Mouse (Mus musculus) heart, adult 2 months (tissue): ENCODE results near the gene Clstn2. TPM values are rescaled to one million over a fixed set of nuclear protein-coding genes. Genes with fewer than 3 reads are reported as not detected.

Experiments used
- DNase-seq, 2 experiments: peaks; one replicate each; pipeline ENCODE4 v3.0.0; 2021
- H3K27ac ChIP-seq: fragments of 200-600 bp; 2 replicates; pipeline ENCODE4 v1.8.1; 2022
- H3K27me3 ChIP-seq: fragments of 200-500 bp; 2 replicates; pipeline ENCODE4 v1.6.1; 2012; ENCODE audit warnings: mild to moderate bottlenecking, low read length, inconsistent platforms, mixed read lengths; ENCODE audit not compliant: control insufficient read depth, insufficient read depth
- H3K36me3 ChIP-seq: fragments of 200-500 bp; 2 replicates; pipeline ENCODE4 v1.6.1; 2012; ENCODE audit warnings: low read length, inconsistent platforms; ENCODE audit not compliant: control insufficient read depth, insufficient read depth
- H3K4me1 ChIP-seq: fragments of 200-500 bp; 2 replicates; pipeline ENCODE4 v1.6.1; 2011; ENCODE audit warnings: low read length; ENCODE audit not compliant: control insufficient read depth, insufficient read depth
- H3K4me3 ChIP-seq: fragments of 200-600 bp; 2 replicates; pipeline ENCODE4 v1.8.1; 2022
- H3K79me2 ChIP-seq: fragments of 200-500 bp; replicated peaks from 2 replicates; pipeline ENCODE4 v1.6.1; 2012; ENCODE audit warnings: mild to moderate bottlenecking, inconsistent platforms, low read length, moderate library complexity, mixed read lengths; ENCODE audit not compliant: control insufficient read depth, insufficient read depth
- H3K9ac ChIP-seq: fragments of 200-500 bp; 2 replicates; pipeline ENCODE4 v1.6.1; 2012; ENCODE audit warnings: low read depth, mild to moderate bottlenecking, control low read depth, inconsistent platforms, low read length, mixed read lengths
- CTCF ChIP-seq: fragments of 200-600 bp; IDR thresholded peaks from 2 replicates; pipeline ENCODE4 v1.8.1; 2022; ENCODE audit warnings: antibody characterized with exemption, mild to moderate bottlenecking, moderate library complexity
- EP300 ChIP-seq: fragments of 200-500 bp; IDR thresholded peaks from 2 replicates; pipeline ENCODE4 v1.6.1; 2011; ENCODE audit warnings: low read depth, low read length, control low read depth; ENCODE audit not compliant: insufficient read depth
- POLR2A ChIP-seq: fragments of 200-500 bp; IDR thresholded peaks from 2 replicates; pipeline ENCODE4 v1.6.1; 2011; ENCODE audit warnings: mild to moderate bottlenecking, low read depth, low read length, control low read depth; ENCODE audit not compliant: insufficient read depth
- WGBS: fragments of 180-500 bp; shearing (Covaris S2); methylation state at CpG from one replicate; pipeline ENCODE4 v1.1.7; 2018; 5-methylcytosine and 5-hydroxymethylcytosine counted together
- intact Hi-C: fragments of 180-260 bp; cut with DNase I; formaldehyde crosslinking; loops from one replicate; pipeline ENCODE4 v1.15.1; 2025
- polyA plus RNA-seq: library from polyadenylated mRNA; depleted of rRNA; stranded (reverse); fragments of >200 nt; gene quantifications from 2 replicates; pipeline ENCODE4 v1.2.3, GENCODE M21; 2012
- total RNA-seq, 2 experiments: library from RNA; stranded (reverse); gene quantifications; 2 replicates each; pipeline ENCODE4 v1.2.3; 2021

The Clstn2 gene
- total and polyA plus RNA-seq, 3 experiments = 0.29 to 0.39 (median 0.37) TPM

DNA sequence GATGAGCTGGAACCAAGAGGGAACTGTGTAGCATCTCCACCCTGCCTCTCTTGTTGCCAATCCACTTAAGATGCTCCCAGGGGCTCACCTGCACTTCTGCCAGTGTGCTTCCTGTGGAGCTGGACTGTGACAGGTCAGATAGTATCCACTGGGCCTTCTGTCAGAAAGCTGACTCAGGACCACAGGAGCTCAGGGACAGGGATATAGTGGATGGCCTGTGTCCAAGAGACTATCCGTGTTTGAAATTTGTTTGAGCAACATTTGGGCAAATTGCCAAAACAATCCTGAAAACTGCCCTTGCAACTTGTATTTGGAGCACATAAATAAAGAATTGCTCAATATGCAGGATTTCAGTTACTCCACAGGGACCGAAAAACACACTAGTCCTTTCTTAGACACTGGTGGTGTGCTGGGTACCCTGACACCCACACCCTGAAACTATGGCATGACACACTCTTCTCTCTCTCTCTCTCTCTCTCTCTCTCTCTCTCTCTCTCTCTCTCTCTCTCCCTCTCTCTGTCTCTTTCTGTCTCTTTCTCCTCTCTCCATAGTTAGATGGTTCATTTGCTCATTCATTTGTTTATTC is 542.3 kb downstream of the Clstn2 start:
- H3K27ac ChIP-seq = no peak overlapping the region
- DNase-seq = peak; percentile 7 to 18
- WGBS = 40% methylated on average over 2 of the region's 2 CpGs
- H3K27me3 ChIP-seq = no peaks in the 10 kb centered on the region
- no peaks in the 10 kb centered on the region for H3K4me1 ChIP-seq
- no peak overlapping the region for H3K9ac ChIP-seq
- intact Hi-C loops = no loop called here
- H3K36me3 ChIP-seq = no peaks in the 10 kb centered on the region
- H3K79me2 ChIP-seq = no peaks in the 10 kb centered on the region
- TF ChIP-seq CTCF (no peak), POLR2A (no peak), EP300 (no peak)
- H3K4me3 ChIP-seq = no peak overlapping the region

DNA sequence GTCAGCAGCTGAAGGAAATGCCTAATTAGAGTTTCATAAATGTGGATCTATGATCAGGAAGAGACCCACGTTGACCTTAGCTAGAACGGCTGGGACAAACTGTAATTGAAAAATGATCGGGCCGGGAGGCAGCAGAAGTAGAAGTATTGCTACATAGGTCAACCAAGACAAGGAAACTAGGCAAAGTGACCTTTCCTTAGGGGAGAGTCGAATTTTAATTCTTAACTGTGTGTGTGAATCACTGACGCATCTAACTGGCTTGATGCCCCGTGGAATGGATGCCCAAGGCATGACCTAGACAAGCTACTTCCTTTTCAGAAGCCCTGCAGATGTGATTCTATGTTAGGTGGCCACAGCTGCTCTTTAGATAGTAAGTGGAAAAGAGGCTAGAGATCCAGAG is 546.2 kb downstream of the Clstn2 start:
- WGBS = 76% methylated on average over 7 of the region's 7 CpGs
- H3K79me2 ChIP-seq = no peaks in the 10 kb centered on the region
- DNase-seq = no peak
- no peaks in the 10 kb centered on the region for H3K36me3 ChIP-seq
- no peak overlapping the region for H3K4me3 ChIP-seq
- TF ChIP-seq CTCF (no peak), EP300 (no peak), POLR2A (no peak)
- intact Hi-C loops = no loop called here
- no peaks in the 10 kb centered on the region for H3K4me1 ChIP-seq
- no peaks in the 10 kb centered on the region for H3K27me3 ChIP-seq
- no peak overlapping the region for H3K9ac ChIP-seq
- H3K27ac ChIP-seq = no peak overlapping the region

DNA sequence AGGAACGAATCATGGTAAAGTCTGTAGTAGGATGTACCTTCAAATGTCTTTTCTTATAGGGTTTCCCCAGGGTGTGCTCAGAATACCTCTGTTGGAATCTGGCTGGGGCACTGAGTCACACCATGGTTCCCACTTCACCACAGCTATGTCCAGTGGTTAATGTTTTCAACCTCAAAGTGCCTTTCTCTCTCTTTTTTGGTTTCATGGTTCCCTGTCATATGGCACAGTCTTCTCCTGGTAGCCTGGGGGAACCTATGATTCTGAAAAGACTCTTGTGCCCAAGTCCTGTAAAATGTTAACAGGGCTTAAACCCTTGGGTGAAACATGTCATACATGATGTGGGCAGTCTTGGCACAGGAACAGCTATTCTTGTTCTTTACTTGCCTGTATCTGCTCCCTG is 551.8 kb downstream of the Clstn2 start:
- Histone ChIP-seq H3K4me3 (no peak overlapping the region), H3K4me1 (no peaks in the 10 kb centered on the region), H3K79me2 (no peaks in the 10 kb centered on the region), H3K27me3 (no peaks in the 10 kb centered on the region), H3K36me3 (no peaks in the 10 kb centered on the region), H3K27ac (no peak overlapping the region), H3K9ac (no peak overlapping the region)
- WGBS = 59% methylated on average over 1 of the region's 1 CpGs
- no peak for TF ChIP-seq POLR2A
- no peak for TF ChIP-seq EP300
- no peak for TF ChIP-seq CTCF
- intact Hi-C loops = no loop called here
- DNase-seq = no peak

DNA sequence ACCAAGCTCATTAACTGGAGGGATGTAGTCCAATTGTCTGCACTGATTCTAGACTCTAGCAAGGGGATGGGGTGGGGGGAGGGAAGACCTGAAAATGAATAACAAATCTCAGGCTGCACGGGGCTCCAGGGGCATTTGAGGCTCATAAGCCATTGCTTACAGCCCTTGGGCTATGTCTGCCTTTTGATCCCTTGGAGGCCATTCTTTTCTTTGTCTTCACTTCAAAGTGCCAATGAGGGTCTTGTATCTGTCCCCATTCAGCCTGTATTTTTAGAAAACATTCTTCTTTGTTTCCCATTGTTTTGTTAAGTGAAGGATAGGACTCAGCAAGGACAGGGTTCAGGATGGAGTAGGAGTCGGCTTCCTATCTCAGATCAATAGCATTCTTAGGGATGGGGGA is 556.0 kb downstream of the Clstn2 start:
- H3K36me3 ChIP-seq = no peaks in the 10 kb centered on the region
- no peak overlapping the region for H3K9ac ChIP-seq
- intact Hi-C loops = no loop called here
- no peak for TF ChIP-seq POLR2A
- no peak for TF ChIP-seq EP300
- TF ChIP-seq CTCF = no peak
- no peaks in the 10 kb centered on the region for H3K4me1 ChIP-seq
- no peak overlapping the region for H3K4me3 ChIP-seq
- no peaks in the 10 kb centered on the region for H3K27me3 ChIP-seq
- no peak for DNase-seq
- WGBS = 49% methylated on average over 2 of the region's 2 CpGs
- no peak overlapping the region for H3K27ac ChIP-seq
- no peaks in the 10 kb centered on the region for H3K79me2 ChIP-seq

DNA sequence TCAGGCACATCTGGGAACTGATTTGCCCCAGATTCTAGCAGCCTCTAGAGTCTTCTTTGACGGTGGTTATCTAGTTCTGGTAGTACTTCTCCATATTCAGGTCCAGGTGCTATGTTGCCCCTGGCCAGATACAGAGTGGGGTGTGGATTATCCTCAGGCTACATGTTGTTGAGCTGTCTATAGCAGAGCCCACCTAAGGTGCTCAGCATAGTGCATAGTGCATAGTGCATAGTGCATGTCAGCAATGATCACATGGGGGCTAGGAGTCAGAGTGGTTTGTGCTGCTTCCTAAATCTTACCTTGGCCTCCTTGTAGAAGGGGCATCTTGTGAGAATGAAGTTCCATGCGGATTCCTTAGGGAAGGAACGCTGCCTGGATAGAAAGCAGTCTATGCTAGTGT is 556.5 kb downstream of the Clstn2 start:
- WGBS = 66% methylated on average over 3 of the region's 3 CpGs
- no peak overlapping the region for H3K27ac ChIP-seq
- DNase-seq = no peak
- no peak overlapping the region for H3K4me3 ChIP-seq
- H3K79me2 ChIP-seq = no peaks in the 10 kb centered on the region
- intact Hi-C loops = no loop called here
- H3K27me3 ChIP-seq = no peaks in the 10 kb centered on the region
- no peaks in the 10 kb centered on the region for H3K4me1 ChIP-seq
- no peak overlapping the region for H3K9ac ChIP-seq
- TF ChIP-seq EP300 = no peak
- TF ChIP-seq POLR2A = no peak
- no peak for TF ChIP-seq CTCF
- H3K36me3 ChIP-seq = no peaks in the 10 kb centered on the region

DNA sequence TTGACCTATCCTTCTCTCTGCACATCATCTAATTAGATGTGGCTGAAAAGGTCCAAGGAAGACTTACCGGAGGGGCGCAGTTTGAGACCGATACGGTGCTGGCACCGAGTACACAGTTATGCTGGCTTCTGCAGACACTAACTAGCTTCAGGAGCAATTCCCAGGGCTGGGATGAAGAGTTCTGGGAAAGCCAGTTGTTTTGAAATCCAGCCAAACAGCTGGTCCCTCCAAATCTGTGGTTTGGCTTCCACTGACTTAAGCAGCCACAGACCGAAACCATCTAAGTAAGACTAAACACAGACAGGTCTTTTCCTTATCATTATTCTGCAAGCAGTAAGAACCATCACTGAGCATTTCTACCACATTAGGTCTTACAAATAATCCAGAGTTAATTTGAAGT is 558.1 kb downstream of the Clstn2 start:
- Histone ChIP-seq H3K9ac (no peak overlapping the region), H3K4me1 (no peaks in the 10 kb centered on the region), H3K27me3 (no peaks in the 10 kb centered on the region), H3K36me3 (no peaks in the 10 kb centered on the region), H3K27ac (no peak overlapping the region), H3K79me2 (no peaks in the 10 kb centered on the region), H3K4me3 (no peak overlapping the region)
- intact Hi-C loops = no loop called here
- peak in 1 of 2 experiments; percentile 3 for DNase-seq
- WGBS = 72% methylated on average over 6 of the region's 6 CpGs
- TF ChIP-seq CTCF (no peak), EP300 (no peak), POLR2A (no peak)
